Comparison of ENCODE assay signal across 42 mouse cellular contexts in genomic region chr2:79744164-79744563, GRCm38 (mm10). TPM values are rescaled to one million over a fixed set of nuclear protein-coding genes. Genes with fewer than 3 reads are reported as not detected.
"Had no signal": no experiment of that assay in that cellular context is flagged by ENCODE, and none has a peak within 500 bp of the region (broad histone marks: within the 10 kb centered on the region; RNA-seq: fewer than 3 reads in every experiment).

No protein-coding gene starts in this region.

- H3K9me3 ChIP-seq: heart, embryonic 13.5 days; heart, embryonic 15.5 days; hindbrain, embryonic 10.5 days; hindbrain, embryonic 12.5 days; hindbrain, embryonic 13.5 days; hindbrain, embryonic 15.5 days; intestine, embryonic 15.5 days; kidney, embryonic 15.5 days had no signal

- H3K4me1 ChIP-seq: heart, embryonic 12.5 days; heart, embryonic 15.5 days; hindbrain, embryonic 10.5 days; hindbrain, embryonic 12.5 days; hindbrain, embryonic 13.5 days; hindbrain, embryonic 15.5 days; intestine, embryonic 15.5 days; kidney, embryonic 15.5 days had no signal

- H3K4me2 ChIP-seq: heart, embryonic 11.5 days; heart, embryonic 12.5 days; heart, embryonic 13.5 days; heart, embryonic 15.5 days; hindbrain, embryonic 12.5 days; hindbrain, embryonic 13.5 days; hindbrain, embryonic 14.5 days; hindbrain, embryonic 15.5 days; intestine, embryonic 15.5 days; kidney, embryonic 15.5 days had no signal

- H3K27ac ChIP-seq: heart, embryonic 13.5 days; heart, embryonic 15.5 days; hindbrain, embryonic 10.5 days; hindbrain, embryonic 12.5 days; hindbrain, embryonic 13.5 days; hindbrain, embryonic 14.5 days; hindbrain, embryonic 15.5 days; hindbrain, postnatal 0 days; intestine, embryonic 15.5 days; kidney, embryonic 15.5 days; kidney, postnatal 0 days; layer of hippocampus, adult 2 months; left cerebral cortex, adult 2 months had no signal

- H3K4me3 ChIP-seq: heart, embryonic 12.5 days; heart, embryonic 13.5 days; heart, embryonic 15.5 days; hindbrain, embryonic 10.5 days; hindbrain, embryonic 12.5 days; hindbrain, embryonic 13.5 days; hindbrain, embryonic 15.5 days; intestine, embryonic 15.5 days; kidney, embryonic 15.5 days; layer of hippocampus, adult 2 months; left cerebral cortex, adult 2 months had no signal

- H3K27me3 ChIP-seq: hindbrain, embryonic 12.5 days; hindbrain, embryonic 13.5 days; hindbrain, embryonic 15.5 days; intestine, embryonic 15.5 days; kidney, embryonic 15.5 days had no signal

- H3K36me3 ChIP-seq: heart, embryonic 12.5 days; heart, embryonic 13.5 days; heart, embryonic 15.5 days; hindbrain, embryonic 10.5 days; hindbrain, embryonic 12.5 days; hindbrain, embryonic 13.5 days; hindbrain, embryonic 15.5 days; intestine, embryonic 15.5 days; kidney, embryonic 15.5 days had no signal

- DNase-seq: heart, postnatal 10 days; heart, postnatal 14 days; heart, postnatal 36 days; heart, postnatal 4 days; kidney, adult 11 months; kidney, adult 18-20 months; kidney, adult 2 months; kidney, adult 8-10 months; kidney, adult 9 months; kidney, postnatal 10 days; kidney, postnatal 14 days; kidney, postnatal 25 days; kidney, postnatal 36 days; kidney, postnatal 4 days; layer of hippocampus, adult 9-11 months; layer of hippocampus, postnatal 36 days had no signal

- H3K9ac ChIP-seq: heart, embryonic 12.5 days; heart, embryonic 13.5 days; heart, embryonic 15.5 days; hindbrain, embryonic 12.5 days; hindbrain, embryonic 13.5 days; hindbrain, embryonic 14.5 days; hindbrain, embryonic 15.5 days; intestine, embryonic 15.5 days; kidney, embryonic 15.5 days had no signal

RNA-seq across cellular contexts. Expression of gene Ppp1r1c, which starts 36.6 kb away (rescaled TPM):
- total RNA-seq: heart, postnatal 14 days; heart, postnatal 36 days; heart, postnatal 4 days; hematopoietic stem cell, adult 5-6 weeks; layer of hippocampus, adult 8-10 months; layer of hippocampus, postnatal 36 days; left cerebral cortex, adult 2 months had no signal
- polyA plus RNA-seq: heart, embryonic 11.5 days; heart, embryonic 14.5 days; heart, embryonic 16.5 days; heart, postnatal 0 days; intestine, embryonic 14.5 days; intestine, embryonic 15.5 days; intestine, embryonic 16.5 days; intestine, postnatal 0 days; kidney, adult 2 months; kidney, embryonic 14.5 days; kidney, embryonic 16.5 days; large intestine, adult 2 months had no signal
